Mouse (Mus musculus) heart, postnatal 0 days (tissue): ENCODE results near the gene Rpl23. TPM values are rescaled to one million over a fixed set of nuclear protein-coding genes. Genes with fewer than 3 reads are reported as not detected.
"Not testable (repeated sequence)": the region's sequence is repeated elsewhere in the genome, so short reads cannot be mapped to it uniquely, and the experiment has no call there.

Experiments used
- ATAC-seq: fragments of 200-750 bp; cut with Nextera tagmentation; 2 replicates; pipeline ENCODE4 v1.8.0; 2017; ENCODE audit warnings: low read depth, moderate number of reproducible peaks, moderate library complexity; ENCODE audit not compliant: insufficient read depth
- DNase-seq: peaks from one replicate; pipeline ENCODE4 v3.0.0-alpha.2; 2016; ENCODE audit warnings: low spot score
- H3K27ac ChIP-seq: fragments of 300-500 bp; sonication (generic); 2 replicates; pipeline ENCODE4 v1.5.1; 2014; ENCODE audit warnings: low read depth, mild to moderate bottlenecking
- H3K27me3 ChIP-seq: fragments of 300-500 bp; sonication (generic); 2 replicates; pipeline ENCODE4 v1.6.1; 2014; ENCODE audit warnings: low read length, mixed read lengths; ENCODE audit not compliant: control insufficient read depth, insufficient read depth
- H3K36me3 ChIP-seq: fragments of 300-500 bp; sonication (generic); replicated peaks from 2 replicates; pipeline ENCODE4 v1.6.1; 2014; ENCODE audit warnings: low read length, mixed read lengths; ENCODE audit not compliant: control insufficient read depth, insufficient read depth
- H3K4me1 ChIP-seq: fragments of 300-500 bp; sonication (generic); 2 replicates; pipeline ENCODE4 v1.6.1; 2014; ENCODE audit warnings: antibody characterized with exemption; ENCODE audit not compliant: control insufficient read depth, insufficient read depth
- H3K4me2 ChIP-seq: fragments of 300-500 bp; sonication (generic); 2 replicates; pipeline ENCODE4 v1.6.1; 2014; ENCODE audit warnings: low read depth, mild to moderate bottlenecking, low read length, moderate library complexity
- H3K4me3 ChIP-seq: fragments of 300-500 bp; sonication (generic); 2 replicates; pipeline ENCODE4 v1.5.1; 2014; ENCODE audit warnings: low read depth, low read length
- H3K9ac ChIP-seq: fragments of 300-500 bp; sonication (generic); replicated peaks from 2 replicates; pipeline ENCODE4 v1.6.1; 2014; ENCODE audit warnings: low read depth, low read length, mixed read lengths
- H3K9me3 ChIP-seq: fragments of 300-500 bp; sonication (generic); replicated peaks from 2 replicates; pipeline ENCODE4 v1.6.1; 2016; ENCODE audit warnings: low read length; ENCODE audit not compliant: control insufficient read depth
- CTCF ChIP-seq: IDR thresholded peaks from 2 replicates; pipeline ENCODE4 v1.5.1; 2016; ENCODE audit warnings: antibody characterized with exemption, control low read depth, low read depth
- EP300 ChIP-seq: IDR thresholded peaks from 2 replicates; pipeline ENCODE4 v1.6.1; 2016; ENCODE audit warnings: antibody characterized with exemption, low read depth
- WGBS: fragments of 180-500 bp; shearing (Covaris S2); extraction: QIAGEN DNeasy Blood & Tissue Kit; methylation state at CpG from one replicate; pipeline ENCODE4 v1.1.7; 2014; 5-methylcytosine and 5-hydroxymethylcytosine counted together
- microRNA-seq: library from miRNA; unstranded; fragments of <30 nt; microRNA quantifications from one replicate; pipeline ENCODE4, GENCODE M21; 2016
- polyA plus RNA-seq: library from polyadenylated mRNA; unstranded; fragments of >200 nt; fragmentation: Nextera tagmentation; extraction: Ambion mirVana; gene quantifications from 2 replicates; pipeline ENCODE4 v1.2.1, GENCODE M21; 2015
- total RNA-seq: library from RNA; depleted of rRNA; stranded (reverse); fragments of >200 nt; gene quantifications from 2 replicates; pipeline ENCODE4 v1.2.3, GENCODE M21; 2014; ENCODE audit warnings: low replicate concordance; rRNA removed

The Rpl23 gene
- total and polyA plus RNA-seq, 2 experiments from 2014 or later = 208 to 394 TPM

GRCm38 (mm10) chr11:97737600-97737999 lies 44.6 kb downstream of the Rpl23 start:
- ATAC-seq = no peak
- H3K4me1 ChIP-seq = no peaks in the 10 kb centered on the region
- H3K27ac ChIP-seq = no peak overlapping the region
- 71% methylated on average over 4 of the region's 4 CpGs for WGBS
- no peaks in the 10 kb centered on the region for H3K36me3 ChIP-seq
- no peak overlapping the region for H3K4me2 ChIP-seq
- no peak for TF ChIP-seq CTCF
- no peaks in the 10 kb centered on the region for H3K9me3 ChIP-seq
- no peak overlapping the region for H3K9ac ChIP-seq
- no peak overlapping the region for H3K4me3 ChIP-seq
- H3K27me3 ChIP-seq = no peaks in the 10 kb centered on the region
- DNase-seq = no peak

- Histone ChIP-seq H3K36me3 (peaks cover 8% of the 10 kb centered on the region), H3K27ac (no peak overlapping the region), H3K4me3 (no peak overlapping the region), H3K9ac (no peak overlapping the region), H3K9me3 (no peaks in the 10 kb centered on the region), H3K27me3 (no peaks in the 10 kb centered on the region), H3K4me2 (no peak overlapping the region), H3K4me1 (no peaks in the 10 kb centered on the region)
- WGBS = 83% methylated on average over 5 of the region's 5 CpGs
- no peak for DNase-seq
- ATAC-seq = no peak
- TF ChIP-seq EP300 = no peak
- no peak for TF ChIP-seq CTCF
Measured at GRCm38 (mm10) chr11:97736645-97737044, 45.6 kb downstream of the Rpl23 start.

GRCm38 (mm10) chr11:97734810-97735209 lies 47.4 kb downstream of the Rpl23 start:
- WGBS = 77% methylated on average over 5 of the region's 5 CpGs
- H3K9ac ChIP-seq, H3K27ac ChIP-seq, H3K9me3 ChIP-seq, ATAC-seq, DNase-seq, H3K4me2 ChIP-seq, H3K4me3 ChIP-seq, H3K27me3 ChIP-seq, H3K4me1 ChIP-seq: not testable (repeated sequence)
- H3K36me3 ChIP-seq = peaks cover 22% of the 10 kb centered on the region

GRCm38 (mm10) chr11:97733689-97734088 lies 48.5 kb downstream of the Rpl23 start:
- no peak overlapping the region for H3K9ac ChIP-seq
- no peak overlapping the region for H3K4me3 ChIP-seq
- 55% methylated on average over 10 of the region's 10 CpGs for WGBS
- H3K27ac ChIP-seq = peak overlapping the region; percentile 30; the same call in 1 of the 2 replicates
- no peak overlapping the region for H3K4me2 ChIP-seq
- peaks cover 31% of the 10 kb centered on the region for H3K36me3 ChIP-seq
- DNase-seq (no peak), ATAC-seq (no peak)
- H3K27me3 ChIP-seq = no peaks in the 10 kb centered on the region
- no peaks in the 10 kb centered on the region for H3K9me3 ChIP-seq
- TF ChIP-seq CTCF = no peak
- TF ChIP-seq EP300 = no peak
- no peaks in the 10 kb centered on the region for H3K4me1 ChIP-seq

GRCm38 (mm10) chr11:97728730-97729129 lies 53.5 kb downstream of the Rpl23 start:
- H3K4me1 ChIP-seq = no peaks in the 10 kb centered on the region

GRCm38 (mm10) chr11:97728311-97728710 lies 53.9 kb downstream of the Rpl23 start:
- DNase-seq (no peak), ATAC-seq (no peak)
- Histone ChIP-seq H3K4me1 (no peaks in the 10 kb centered on the region), H3K27ac (no peak overlapping the region; the same call in 1 of the 2 replicates), H3K36me3 (peaks cover 72% of the 10 kb centered on the region), H3K9ac (no peak overlapping the region), H3K9me3 (no peaks in the 10 kb centered on the region), H3K4me2 (no peak overlapping the region), H3K4me3 (no peak overlapping the region), H3K27me3 (no peaks in the 10 kb centered on the region)
- WGBS = 77% methylated on average over 7 of the region's 7 CpGs
- TF ChIP-seq CTCF (no peak), EP300 (no peak)

More at GRCm38 (mm10) chr11:97728730-97729129, 53.5 kb downstream of the Rpl23 start:
- TF ChIP-seq EP300 (no peak), CTCF (no peak)
- no peak overlapping the region; the same call in 1 of the 2 replicates for H3K27ac ChIP-seq
- peaks cover 68% of the 10 kb centered on the region for H3K36me3 ChIP-seq
- H3K9ac ChIP-seq = no peak overlapping the region
- 81% methylated on average over 7 of the region's 7 CpGs for WGBS
- no peaks in the 10 kb centered on the region for H3K27me3 ChIP-seq
- DNase-seq (no peak), ATAC-seq (no peak)
- H3K4me2 ChIP-seq = no peak overlapping the region
- no peak overlapping the region for H3K4me3 ChIP-seq
- no peaks in the 10 kb centered on the region for H3K9me3 ChIP-seq

Small RNA genes lying within 50 kb of the gene (microRNA-seq; reads per million reads assigned to microRNA genes)
- gene Mir8102 = not detected

Other genes starting within 250 kb of the Rpl23 start
- gene Srcin1, start 206.3 kb downstream of the Rpl23 start, total RNA-seq = not detected in 2 replicates
- 0.04 TPM in 1 of 2 replicates, not detected in the other for gene Srcin1, start 206.3 kb downstream of the Rpl23 start, polyA plus RNA-seq
- 3.6 and 6.0 TPM in 2 replicates for gene Epop, start 152.7 kb downstream of the Rpl23 start, total RNA-seq
- gene Epop, start 152.7 kb downstream of the Rpl23 start, polyA plus RNA-seq = 0.15 and 0.32 TPM in 2 replicates
- gene Mllt6, start 119.0 kb downstream of the Rpl23 start, total RNA-seq = 45.2 and 46.1 TPM in 2 replicates
- gene Mllt6, start 119.0 kb downstream of the Rpl23 start, polyA plus RNA-seq = 1.6 and 1.7 TPM in 2 replicates
- gene Cisd3, start 96.6 kb downstream of the Rpl23 start, total RNA-seq = 46.1 and 50.8 TPM in 2 replicates
- gene Cisd3, start 96.6 kb downstream of the Rpl23 start, polyA plus RNA-seq = 125 and 135 TPM in 2 replicates
- gene Pcgf2, start 81.9 kb downstream of the Rpl23 start, total RNA-seq = 1.1 and 3.6 TPM in 2 replicates
- 6.0 and 7.1 TPM in 2 replicates for gene Pcgf2, start 81.9 kb downstream of the Rpl23 start, polyA plus RNA-seq
- 486 and 592 TPM in 2 replicates for gene Psmb3, start 79.0 kb downstream of the Rpl23 start, total RNA-seq
- gene Psmb3, start 79.0 kb downstream of the Rpl23 start, polyA plus RNA-seq = 495 and 503 TPM in 2 replicates
- gene Pip4k2b, start 37.7 kb downstream of the Rpl23 start, total RNA-seq = 12.6 and 12.7 TPM in 2 replicates
- 0.79 and 0.95 TPM in 2 replicates for gene Pip4k2b, start 37.7 kb downstream of the Rpl23 start, polyA plus RNA-seq
- gene Cwc25, start 15.9 kb downstream of the Rpl23 start, total RNA-seq = 3.2 and 3.5 TPM in 2 replicates
- gene Cwc25, start 15.9 kb downstream of the Rpl23 start, polyA plus RNA-seq = 7.7 and 8.2 TPM in 2 replicates
- gene 1700001P01Rik, start 6.5 kb downstream of the Rpl23 start, total RNA-seq = not detected in 2 replicates
- not detected in 2 replicates for gene 1700001P01Rik, start 6.5 kb downstream of the Rpl23 start, polyA plus RNA-seq
- 34.2 and 45.7 TPM in 2 replicates for gene Lasp1, start 16.6 kb upstream of the Rpl23 start, total RNA-seq
- gene Lasp1, start 16.6 kb upstream of the Rpl23 start, polyA plus RNA-seq = 26.5 and 27.8 TPM in 2 replicates
- gene B230217C12Rik, start 58.3 kb upstream of the Rpl23 start, total RNA-seq = 0.23 and 1.4 TPM in 2 replicates
- 0.97 and 1.6 TPM in 2 replicates for gene B230217C12Rik, start 58.3 kb upstream of the Rpl23 start, polyA plus RNA-seq
- gene Fbxo47, start 101.7 kb upstream of the Rpl23 start, total RNA-seq = 7.1 and 9.9 TPM in 2 replicates
- 0.63 and 0.70 TPM in 2 replicates for gene Fbxo47, start 101.7 kb upstream of the Rpl23 start, polyA plus RNA-seq
- 0.39 and 2.6 TPM in 2 replicates for gene Plxdc1, start 204.0 kb upstream of the Rpl23 start, total RNA-seq
- gene Plxdc1, start 204.0 kb upstream of the Rpl23 start, polyA plus RNA-seq = 2.1 TPM in 2 replicates
- 4.3 TPM in 1 of 2 replicates, not detected in the other for gene Arl5c, start 213.7 kb upstream of the Rpl23 start, total RNA-seq
- 2.9 TPM in 2 replicates for gene Arl5c, start 213.7 kb upstream of the Rpl23 start, polyA plus RNA-seq
- 5.5 and 6.2 TPM in 2 replicates for gene Cacnb1, start 240.6 kb upstream of the Rpl23 start, total RNA-seq
- 4.8 and 5.2 TPM in 2 replicates for gene Cacnb1, start 240.6 kb upstream of the Rpl23 start, polyA plus RNA-seq
- 604 and 622 TPM in 2 replicates for gene Rpl19, start 244.3 kb upstream of the Rpl23 start, total RNA-seq
- 588 TPM in 2 replicates for gene Rpl19, start 244.3 kb upstream of the Rpl23 start, polyA plus RNA-seq